Mouse (Mus musculus): Measurements from ENCODE around the gene Irf7. TPM values are rescaled to one million over a fixed set of nuclear protein-coding genes. Genes with fewer than 3 reads are reported as not detected.
A peak's percentile ranks its signal among the peaks of the same experiment; 100 is the strongest.

Irf7 gene
- polyA plus RNA-seq, 1 experiment, result 3.3 TPM

GRCm38 (mm10) chr7:141282756-141283155 is 16.5 kb upstream of the Irf7 start:
- Histone ChIP-seq H3K4me3 (ENCODE audit: insufficient read depth, low read depth, low read length) (no peak overlapping the region), H3K4me1 (ENCODE audit: control insufficient read depth, insufficient read depth, insufficient read length, low read length) (peaks cover 3% of the 10 kb centered on the region; the same call in 1 of the 2 replicates), H3K27ac (replicated peaks; ENCODE audit: low read depth, low read length) (no peak overlapping the region)

DNA sequence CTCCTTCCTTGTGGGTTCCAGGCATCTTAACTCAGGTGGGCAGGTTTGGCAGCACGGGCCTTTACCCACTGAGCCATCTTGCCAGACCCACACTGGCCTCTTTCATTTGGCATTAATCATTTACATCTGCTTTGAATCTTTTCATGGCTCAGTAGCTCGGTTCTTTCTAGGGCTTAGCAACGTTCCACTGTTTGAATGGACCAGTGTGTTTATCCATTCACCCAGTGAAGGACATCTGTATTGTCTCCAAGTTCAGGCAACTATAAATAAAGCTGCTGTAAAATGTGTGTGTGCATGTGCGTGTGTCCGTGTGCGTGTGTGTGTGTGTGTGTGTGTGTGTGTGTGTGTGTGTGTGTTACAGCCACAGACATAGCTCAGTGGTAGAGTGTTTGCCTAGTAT is 15.2 kb upstream of the Irf7 start:
- H3K4me3 ChIP-seq (ENCODE audit: insufficient read depth, low read depth, low read length), result no peak overlapping the region
- H3K4me1 ChIP-seq (ENCODE audit: control insufficient read depth, insufficient read depth, insufficient read length, low read length), result peaks cover 3% of the 10 kb centered on the region; the same call in 1 of the 2 replicates
- no peak overlapping the region for H3K27ac ChIP-seq (replicated peaks; ENCODE audit: low read depth, low read length)

DNA sequence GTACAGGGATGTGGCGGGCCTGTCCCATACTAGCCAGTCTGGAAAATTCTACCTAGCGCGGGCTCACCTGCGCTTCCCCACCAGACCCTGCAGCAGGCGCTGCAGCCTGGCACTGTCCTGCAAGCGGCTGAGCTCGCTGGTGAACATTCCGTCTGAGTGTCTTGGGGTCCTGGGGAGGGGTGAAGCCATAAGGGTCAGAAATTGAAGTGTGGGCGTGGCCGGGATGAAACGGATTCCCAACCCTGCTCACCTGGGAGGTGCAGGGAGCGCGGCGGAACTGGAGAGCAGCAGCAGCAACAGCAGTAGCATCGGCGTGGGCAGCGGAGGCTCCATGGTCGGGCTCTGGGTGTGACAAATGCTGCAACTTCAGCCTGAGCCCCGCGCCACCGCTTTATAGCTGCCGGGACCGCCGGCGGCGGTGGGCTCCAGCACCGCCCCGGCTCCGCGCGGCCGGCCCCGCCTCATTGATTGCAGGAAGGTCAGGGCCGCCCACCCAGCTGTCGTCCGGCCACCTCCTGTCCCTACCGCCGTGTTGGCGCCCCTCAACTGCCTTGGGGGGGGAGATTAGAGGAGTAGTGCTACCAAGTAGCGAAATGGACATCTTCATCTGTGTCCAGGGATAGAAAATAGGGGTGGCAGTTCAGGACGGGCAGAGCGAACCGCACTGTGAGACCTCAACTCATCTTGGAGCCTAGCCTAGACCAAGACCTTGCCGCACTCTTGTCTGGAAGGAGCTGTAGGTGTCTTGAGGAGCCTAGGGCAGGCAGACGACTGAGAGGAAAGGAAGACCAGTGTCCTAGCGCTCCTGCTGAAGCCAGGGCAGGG is 12.7 kb upstream of the Irf7 start, which contains the start of gene Sct:
Sct (minus strand) TSS at position 368 of the 825 bp plus-strand sequence.
- Histone ChIP-seq H3K27ac (replicated peaks; ENCODE audit: low read depth, low read length) (no peak within 1 kb of the TSS), H3K4me1 (ENCODE audit: control insufficient read depth, insufficient read depth, insufficient read length, low read length) (peaks cover 3% of the 10 kb centered on the region; the same call in 1 of the 2 replicates), H3K4me3 (ENCODE audit: insufficient read depth, low read depth, low read length) (peak within 1 kb of the TSS; percentile 19; the same call in 1 of the 2 replicates)

DNA sequence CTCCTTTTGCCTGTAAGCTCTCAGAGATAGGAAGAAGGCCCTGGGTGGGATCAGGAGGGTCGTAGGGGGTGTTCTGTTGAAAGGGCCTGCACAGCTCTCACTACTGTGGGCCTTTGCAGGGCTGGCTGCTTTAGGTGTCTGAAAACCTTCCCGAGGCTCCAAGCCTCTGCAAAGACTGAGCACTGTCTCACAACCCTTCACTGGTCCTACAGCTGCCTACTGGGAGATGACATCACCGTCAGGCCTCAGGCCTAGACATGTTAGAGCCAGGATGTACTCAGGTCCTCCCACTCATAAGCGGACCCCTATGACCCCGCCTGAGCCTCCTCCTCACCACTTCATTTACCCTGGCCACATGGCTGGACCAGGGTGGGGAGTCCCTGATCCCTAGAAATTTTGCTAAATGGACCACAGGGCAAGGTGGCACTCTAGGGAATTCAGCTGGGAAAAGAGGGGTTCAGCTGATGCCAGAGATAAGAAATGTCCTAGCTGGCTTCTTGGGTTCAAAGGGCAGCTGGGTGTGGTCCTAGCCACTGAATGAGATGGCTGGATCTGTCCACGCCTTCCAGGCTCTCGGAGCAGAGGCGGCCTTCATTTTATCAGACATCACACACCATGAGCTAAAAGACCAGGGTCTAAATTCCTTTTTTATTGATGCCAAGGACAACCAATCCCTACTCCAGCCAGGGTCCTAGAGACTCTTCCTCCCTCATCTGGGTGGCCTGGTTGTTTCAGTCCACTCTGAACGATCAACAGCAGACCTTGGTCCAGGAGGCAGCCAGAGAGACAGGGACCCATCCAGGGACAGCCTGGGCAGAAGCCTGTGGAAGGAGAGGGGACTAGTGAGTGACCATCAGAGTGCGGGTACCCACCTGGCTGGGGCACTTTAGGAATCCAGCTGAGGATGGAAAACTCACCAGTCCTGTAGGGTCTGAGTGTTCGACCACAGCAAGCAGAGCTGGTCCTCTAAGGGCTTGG is 11.7 kb upstream of the Irf7 start:
- Histone ChIP-seq H3K4me3 (ENCODE audit: insufficient read depth, low read depth, low read length) (no peak overlapping the region), H3K27ac (replicated peaks; ENCODE audit: low read depth, low read length) (no peak overlapping the region), H3K4me1 (ENCODE audit: control insufficient read depth, insufficient read depth, insufficient read length, low read length) (peaks cover 3% of the 10 kb centered on the region; the same call in 1 of the 2 replicates)

- 0 out of 2 replicates have a peak, but pooled peaks cover 3% of the 10 kb centered on the region for H3K4me1 ChIP-seq (ENCODE audit: control insufficient read depth, insufficient read depth, insufficient read length, low read length)
- no peak within 1 kb of the TSS for H3K27ac ChIP-seq (replicated peaks; ENCODE audit: low read depth, low read length)
- no peak within 1 kb of the TSS for H3K4me3 ChIP-seq (ENCODE audit: insufficient read depth, low read depth, low read length)
These were observed 10.3 kb upstream of the Irf7 start, which contains the start of gene Cdhr5 for GRCm38 (mm10) chr7:141276546-141276945. Gene Cdhr5 (minus strand): TSS chr7:141276786.

DNA sequence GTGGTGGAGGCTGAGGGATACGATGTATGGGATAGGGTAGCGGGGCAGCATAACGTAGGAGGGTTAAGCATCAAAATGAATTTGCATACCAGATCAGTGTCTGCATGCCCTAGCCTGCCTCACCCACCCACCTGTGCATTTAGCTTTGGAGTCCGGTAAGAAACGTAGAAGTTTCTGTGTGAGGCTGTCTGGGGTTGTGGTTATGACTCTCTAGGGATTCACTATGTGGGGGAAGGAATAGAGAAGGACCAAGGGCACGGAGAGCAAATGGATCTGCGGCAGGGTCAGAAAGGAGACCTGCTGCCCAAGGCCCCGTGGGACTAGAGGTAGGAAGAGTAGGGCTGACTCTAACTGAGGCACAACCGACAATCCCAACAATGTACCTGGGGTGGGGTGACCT is 9.1 kb upstream of the Irf7 start:
- H3K4me1 ChIP-seq (ENCODE audit: control insufficient read depth, insufficient read depth, insufficient read length, low read length), result 0 out of 2 replicates have a peak, but pooled peaks cover 3% of the 10 kb centered on the region
- H3K27ac ChIP-seq (replicated peaks; ENCODE audit: low read depth, low read length), result no peak overlapping the region
- H3K4me3 ChIP-seq (ENCODE audit: insufficient read depth, low read depth, low read length), result no peak overlapping the region

GRCm38 (mm10) chr7:141270631-141271030 is 4.3 kb upstream of the Irf7 start:
- H3K4me1 ChIP-seq (ENCODE audit: control insufficient read depth, insufficient read depth, insufficient read length, low read length), result no peaks in the 10 kb centered on the region
- H3K27ac ChIP-seq (replicated peaks; ENCODE audit: low read depth, low read length), result no peak overlapping the region
- H3K4me3 ChIP-seq (ENCODE audit: insufficient read depth, low read depth, low read length), result no peak overlapping the region

- H3K4me1 ChIP-seq (ENCODE audit: control insufficient read depth, insufficient read depth, insufficient read length, low read length), result 0 out of 2 replicates have a peak, but pooled peaks cover 2% of the 10 kb centered on the region
- peak overlapping the region; percentile 36; the same call in 1 of the 2 replicates for H3K4me3 ChIP-seq (ENCODE audit: insufficient read depth, low read depth, low read length)
- H3K27ac ChIP-seq (replicated peaks; ENCODE audit: low read depth, low read length), result peak overlapping the region; percentile 45; the same call in 1 of the 2 replicates
These were observed 2.9 kb upstream of the Irf7 start for GRCm38 (mm10) chr7:141269273-141269545.

- 0 out of 2 replicates have a peak, but pooled peaks cover 2% of the 10 kb centered on the region for H3K4me1 ChIP-seq (ENCODE audit: control insufficient read depth, insufficient read depth, insufficient read length, low read length)
- peak overlapping the region; percentile 36; the same call in 1 of the 2 replicates for H3K4me3 ChIP-seq (ENCODE audit: insufficient read depth, low read depth, low read length)
- H3K27ac ChIP-seq (replicated peaks; ENCODE audit: low read depth, low read length), result peak overlapping the region; percentile 45; the same call in 1 of the 2 replicates
These were observed 2.4 kb upstream of the Irf7 start for GRCm38 (mm10) chr7:141268466-141269272.

DNA sequence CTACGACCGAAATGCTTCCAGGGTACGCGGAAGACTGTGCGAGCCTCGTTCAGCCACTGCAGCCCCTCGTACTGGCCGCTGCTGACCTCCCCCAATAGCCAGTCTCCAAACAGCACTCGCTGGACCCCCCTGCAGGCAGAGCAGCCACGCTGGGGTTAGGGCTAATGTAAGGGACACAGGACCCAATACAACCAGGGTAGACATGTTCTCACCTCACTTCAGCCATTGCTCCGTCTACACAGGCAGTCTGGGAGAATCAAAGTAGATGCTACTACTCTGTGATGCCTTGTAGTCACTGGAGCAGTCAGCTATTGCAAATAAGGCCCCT is 906 bp downstream of the Irf7 start:
- H3K4me3 ChIP-seq (ENCODE audit: insufficient read depth, low read depth, low read length), result peak overlapping the region; percentile 83
- H3K27ac ChIP-seq (replicated peaks; ENCODE audit: low read depth, low read length), result no peak overlapping the region
- H3K4me1 ChIP-seq (ENCODE audit: control insufficient read depth, insufficient read depth, insufficient read length, low read length), result peaks cover 2% of the 10 kb centered on the region; the same call in 1 of the 2 replicates

GRCm38 (mm10) chr7:141264761-141265410 is 1.4 kb downstream of the Irf7 start:
- H3K27ac ChIP-seq (replicated peaks; ENCODE audit: low read depth, low read length), result no peak overlapping the region
- H3K4me3 ChIP-seq (ENCODE audit: insufficient read depth, low read depth, low read length), result peak overlapping the region; percentile 83
- peaks cover 2% of the 10 kb centered on the region; the same call in 1 of the 2 replicates for H3K4me1 ChIP-seq (ENCODE audit: control insufficient read depth, insufficient read depth, insufficient read length, low read length)

DNA sequence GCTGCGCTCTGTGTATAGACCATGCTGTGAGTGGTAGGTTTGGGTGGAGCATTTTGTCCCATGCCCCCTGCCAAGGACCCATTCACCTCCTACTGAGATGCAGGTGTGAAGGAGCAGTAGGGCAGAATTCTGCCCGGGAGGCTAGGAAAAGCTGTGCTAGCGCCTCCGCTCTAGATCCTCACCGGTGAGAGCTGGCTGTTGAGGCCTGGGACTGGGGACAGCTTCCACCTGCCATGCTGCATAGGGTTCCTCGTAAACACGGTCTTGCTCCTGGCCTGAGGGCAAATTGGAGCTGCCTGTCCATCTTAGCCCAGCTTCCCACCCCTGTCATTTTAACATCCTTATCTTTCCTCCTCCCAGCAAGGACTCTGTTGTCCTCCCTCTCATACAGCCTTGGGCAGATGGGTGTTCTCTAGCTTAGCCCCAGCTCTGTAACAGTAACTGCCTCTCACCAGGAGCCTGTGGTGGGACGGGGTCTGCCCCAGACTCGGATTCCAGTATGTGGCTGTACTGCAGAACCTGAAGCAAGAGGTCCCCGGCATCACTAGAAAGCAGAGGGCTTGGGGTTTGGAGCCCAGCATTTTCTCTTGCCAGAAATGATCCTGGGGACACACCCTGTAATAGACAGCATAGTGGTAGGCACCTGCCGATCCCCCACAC is 2.1 kb downstream of the Irf7 start:
- Histone ChIP-seq H3K4me3 (ENCODE audit: insufficient read depth, low read depth, low read length) (no peak overlapping the region), H3K4me1 (ENCODE audit: control insufficient read depth, insufficient read depth, insufficient read length, low read length) (peaks cover 2% of the 10 kb centered on the region; the same call in 1 of the 2 replicates), H3K27ac (replicated peaks; ENCODE audit: low read depth, low read length) (no peak overlapping the region)

GRCm38 (mm10) chr7:141263640-141264039 is 2.6 kb downstream of the Irf7 start:
- Histone ChIP-seq H3K4me1 (ENCODE audit: control insufficient read depth, insufficient read depth, insufficient read length, low read length) (peaks cover 2% of the 10 kb centered on the region; the same call in 1 of the 2 replicates), H3K4me3 (ENCODE audit: insufficient read depth, low read depth, low read length) (no peak overlapping the region), H3K27ac (replicated peaks; ENCODE audit: low read depth, low read length) (no peak overlapping the region)
